Mouse (Mus musculus) forebrain, embryonic 13.5 days (tissue): ENCODE data around the gene Csnk2a1. TPM values are rescaled to one million over a fixed set of nuclear protein-coding genes. Genes with fewer than 3 reads are reported as not detected.

Experiments
- ATAC-seq: fragments of 200-750 bp; cut with Nextera tagmentation; 2 replicates; pipeline ENCODE4 v1.8.0; 2017
- H3K27ac ChIP-seq: fragments of 300-500 bp; sonication (generic); 2 replicates; pipeline ENCODE4 v1.5.1; 2015; ENCODE audit warnings: inconsistent platforms, mild to moderate bottlenecking, moderate library complexity
- H3K27me3 ChIP-seq: fragments of 300-500 bp; sonication (generic); 2 replicates; pipeline ENCODE4 v1.6.1; 2015; ENCODE audit warnings: mild to moderate bottlenecking, inconsistent platforms
- H3K36me3 ChIP-seq: fragments of 300-500 bp; sonication (generic); 2 replicates; pipeline ENCODE4 v1.6.1; 2015; ENCODE audit warnings: mild to moderate bottlenecking, inconsistent platforms; ENCODE audit not compliant: poor library complexity, severe bottlenecking
- H3K4me1 ChIP-seq: fragments of 300-500 bp; sonication (generic); 2 replicates; pipeline ENCODE4 v1.6.1; 2015; ENCODE audit warnings: inconsistent platforms
- H3K4me2 ChIP-seq: fragments of 300-500 bp; sonication (generic); 2 replicates; pipeline ENCODE4 v1.6.1; 2015; ENCODE audit warnings: inconsistent platforms, mild to moderate bottlenecking, moderate library complexity
- H3K4me3 ChIP-seq: fragments of 300-500 bp; sonication (generic); 2 replicates; pipeline ENCODE4 v1.5.1; 2015; ENCODE audit warnings: mild to moderate bottlenecking, inconsistent platforms
- H3K9ac ChIP-seq: fragments of 300-500 bp; sonication (generic); 2 replicates; pipeline ENCODE4 v1.6.1; 2015; ENCODE audit warnings: mild to moderate bottlenecking, inconsistent platforms
- H3K9me3 ChIP-seq: fragments of 300-500 bp; sonication (generic); replicated peaks from 2 replicates; pipeline ENCODE4 v1.6.1; 2016; ENCODE audit warnings: inconsistent platforms
- WGBS: fragments of 180-500 bp; shearing (Covaris S2); methylation state at CpG from one replicate; pipeline ENCODE4 v1.1.7; 2015; 5-methylcytosine and 5-hydroxymethylcytosine counted together
- polyA plus RNA-seq: library from polyadenylated mRNA; unstranded; fragments of >200 nt; fragmentation: Nextera tagmentation; extraction: Ambion mirVana; gene quantifications from 2 replicates; pipeline ENCODE4 v1.2.1, GENCODE M21; 2015

Gene Csnk2a1
- polyA plus RNA-seq, 1 experiment from 2014 or later, result 142 TPM

DNA sequence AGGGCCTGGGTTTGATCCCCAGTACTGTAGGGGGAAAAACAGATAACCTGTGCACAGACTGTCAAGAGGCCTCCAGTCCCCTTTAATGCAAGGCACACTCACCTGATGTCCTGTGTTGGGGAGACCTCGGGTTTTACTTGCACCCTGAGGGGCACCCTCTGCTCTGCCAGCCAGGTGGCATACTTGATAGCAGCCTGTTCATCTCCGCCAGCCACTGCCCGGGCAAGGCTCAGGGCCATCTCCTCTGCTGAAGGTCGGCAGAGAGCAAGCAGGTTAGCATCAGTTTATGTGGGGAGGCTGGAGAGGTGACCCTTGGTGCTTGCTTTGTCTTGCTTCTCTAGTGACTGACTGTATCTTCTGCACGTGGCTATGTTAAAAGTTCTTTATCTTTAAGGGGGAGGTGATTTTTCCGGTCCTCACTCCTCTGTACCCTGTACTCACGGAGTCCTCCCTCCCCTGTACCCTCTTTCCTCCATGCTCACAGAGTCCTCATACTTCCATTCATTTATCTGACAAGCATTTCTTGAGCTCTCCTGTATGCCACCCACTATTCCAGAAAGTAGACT, 104.3 kb downstream of the Csnk2a1 start:
- H3K27ac ChIP-seq, result no peak overlapping the region
- no peaks in the 10 kb centered on the region for H3K27me3 ChIP-seq
- WGBS, result 74% methylated on average over 7 of the region's 7 CpGs

More for the DNA sequence above, 104.3 kb downstream of the Csnk2a1 start:
- no peak for ATAC-seq
- Histone ChIP-seq H3K36me3 (peaks cover 34% of the 10 kb centered on the region), H3K4me3 (peak overlapping the region; percentile 90), H3K4me2 (peak overlapping the region; percentile 91), H3K4me1 (peaks cover 21% of the 10 kb centered on the region), H3K9me3 (no peaks in the 10 kb centered on the region), H3K9ac (peak overlapping the region; percentile 27; the same call in 1 of the 2 replicates)

Other genes starting within 250 kb of the Csnk2a1 start
- gene Fam110a, start 246.6 kb upstream of the Csnk2a1 start, polyA plus RNA-seq, result 88.9 and 99.0 TPM in 2 replicates
- 0.71 and 0.87 TPM in 2 replicates for gene Slc52a3, start 230.3 kb upstream of the Csnk2a1 start, polyA plus RNA-seq
- 17.5 and 19.9 TPM in 2 replicates for gene Scrt2, start 145.3 kb upstream of the Csnk2a1 start, polyA plus RNA-seq
- 10.3 and 10.7 TPM in 2 replicates for gene Srxn1, start 121.3 kb upstream of the Csnk2a1 start, polyA plus RNA-seq
- 1.4 and 1.8 TPM in 2 replicates for gene Tcf15, start 83.3 kb upstream of the Csnk2a1 start, polyA plus RNA-seq
- gene Tbc1d20, start 67.0 kb downstream of the Csnk2a1 start, polyA plus RNA-seq, result 29.5 and 31.6 TPM in 2 replicates
- 88.4 and 97.6 TPM in 2 replicates for gene Rbck1, start 105.8 kb downstream of the Csnk2a1 start, polyA plus RNA-seq
- 0.79 and 0.97 TPM in 2 replicates for gene Trib3, start 117.2 kb downstream of the Csnk2a1 start, polyA plus RNA-seq
- gene Nrsn2, start 149.8 kb downstream of the Csnk2a1 start, polyA plus RNA-seq, result 11.8 and 16.4 TPM in 2 replicates
- gene Sox12, start 171.2 kb downstream of the Csnk2a1 start, polyA plus RNA-seq, result 15.8 and 17.6 TPM in 2 replicates
- 25.3 and 25.9 TPM in 2 replicates for gene Zcchc3, start 188.2 kb downstream of the Csnk2a1 start, polyA plus RNA-seq
- gene 6820408C15Rik, start 188.7 kb downstream of the Csnk2a1 start, polyA plus RNA-seq, result 1.6 and 2.6 TPM in 2 replicates
- not detected in 2 replicates for gene Defb23, start 237.8 kb downstream of the Csnk2a1 start, polyA plus RNA-seq